ENCODE assay signal across 9 mouse cellular contexts in genomic region chr6:143152321-143152827, GRCm38 (mm10). TPM values are rescaled to one million over a fixed set of nuclear protein-coding genes. Genes with fewer than 3 reads are reported as not detected.
A peak's percentile ranks its signal among the peaks of the same experiment; 100 is the strongest.
DNase-seq lines count a peak whose midpoint lies in the region; ATAC-seq and TF ChIP-seq lines count a peak whose summit lies in the region.
"Had no signal": no experiment of that assay in that cellular context is flagged by ENCODE, and none has a peak within 500 bp of the region (broad histone marks: within the 10 kb centered on the region; RNA-seq: fewer than 3 reads in every experiment).

No protein-coding gene starts in this region.

- peak; percentile 60 to 91 for DNase-seq in adrenal gland, adult (ENCODE audit: inconsistent age in 2 of 2, low spot score in 1 of 2)
- no peak for DNase-seq in adrenal gland, postnatal 4 days (ENCODE audit: low spot score in 2 of 2)
- DNase-seq in adrenal gland, postnatal 10 days, result peak; percentile 61
- DNase-seq in kidney, adult 2 months, result peak; percentile 95
- peak; percentile 52 for DNase-seq in liver, postnatal 0 days
- no peak for DNase-seq in gastrocnemius, adult 8-10 months (ENCODE audit: low spot score in 2 of 2)
- DNase-seq in left cerebral cortex, postnatal 14 days (ENCODE audit: low spot score in 2 of 2), result no peak
- no peak for DNase-seq in left cerebral cortex, adult 11 months (ENCODE audit: low spot score)

- intact Hi-C loops in left cerebral cortex, postnatal 14 days (cut with DNase I), result no loop called here

- H3K27me3 ChIP-seq in kidney, adult 2 months (replicated peaks; ENCODE audit: control insufficient read depth, insufficient read depth, low read length), result no peaks in the 10 kb centered on the region
- H3K27me3 ChIP-seq in liver, postnatal 0 days (ENCODE audit: insufficient read depth, low read length), result no peaks in the 10 kb centered on the region
- H3K27me3 ChIP-seq: megakaryocyte, embryonic 14.5 days had no signal

- WGBS in kidney, adult 2 months, result 2% methylated on average over 9 of the region's 9 CpGs
- 64% methylated on average over 9 of the region's 9 CpGs for WGBS in liver, postnatal 0 days (ENCODE audit: insufficient replicate concordance)

- peak overlapping the region; percentile 82 for H3K27ac ChIP-seq in kidney, adult 2 months (ENCODE audit: insufficient read depth, low read depth, low read length)
- peak overlapping the region; percentile 89 for H3K27ac ChIP-seq in liver, postnatal 0 days (ENCODE audit: low read depth)

- TF ChIP-seq POLR2A in kidney, adult 2 months (IDR thresholded peaks at IDR 0.05; ENCODE audit: low read depth, low read length), result no peak

- H3K9me3 ChIP-seq in liver, postnatal 0 days (ENCODE audit: low read length), result no peaks in the 10 kb centered on the region

- 0 out of 2 replicates have a peak, but pooled peaks have one; percentile 12 for TF ChIP-seq CTCF in kidney, adult 2 months (conservative IDR thresholded peaks at IDR 0.05; ENCODE audit: insufficient read depth, insufficient read length, low read depth, low read length)
- TF ChIP-seq CTCF in liver, postnatal 0 days (IDR thresholded peaks at IDR 0.05; ENCODE audit: low read depth), result no peak

- no peak overlapping the region for H3K4me2 ChIP-seq in liver, postnatal 0 days (ENCODE audit: low read depth, low read length)

- peak; percentile 48; the same call in 1 of the 2 replicates for TF ChIP-seq EP300 in liver, postnatal 0 days (IDR thresholded peaks at IDR 0.05; ENCODE audit: low read depth)

- H3K9ac ChIP-seq in liver, postnatal 0 days (replicated peaks), result no peak overlapping the region; the same call in 1 of the 2 replicates

- no peak overlapping the region for H3K4me3 ChIP-seq in kidney, adult 2 months (ENCODE audit: insufficient read depth, low read depth, low read length)
- no peak overlapping the region for H3K4me3 ChIP-seq in liver, postnatal 0 days (ENCODE audit: low read depth, low read length)
- H3K4me3 ChIP-seq: megakaryocyte, embryonic 14.5 days had no signal

- peaks cover 37% of the 10 kb centered on the region for H3K4me1 ChIP-seq in kidney, adult 2 months (ENCODE audit: control insufficient read depth, insufficient read depth, low read length)
- peaks cover 28% of the 10 kb centered on the region for H3K4me1 ChIP-seq in liver, postnatal 0 days (ENCODE audit: insufficient read depth)

- peak; percentile 80 for ATAC-seq in liver, postnatal 0 days

- H3K36me3 ChIP-seq in kidney, adult 2 months (ENCODE audit: control insufficient read depth, insufficient read depth, low read length), result no peaks in the 10 kb centered on the region
- H3K36me3 ChIP-seq in liver, postnatal 0 days (replicated peaks; ENCODE audit: insufficient read depth, low read length), result no peaks in the 10 kb centered on the region

RNA-seq across cellular contexts. Expression of gene Etnk1, which starts 14.6 kb away (rescaled TPM):
- total RNA-seq in adrenal gland, postnatal 4 days (2021), result 100 to 1,000 TPM; 102 to 108 TPM
- 10 to 100 TPM; 79.6 to 81.5 TPM for total RNA-seq in adrenal gland, postnatal 10 days (2021)
- polyA plus RNA-seq in kidney, adult 2 months (2012; rRNA removed), result 71.5 and 71.6 TPM in 2 replicates
- 6.5 and 6.9 TPM in 2 replicates for polyA plus RNA-seq in liver, postnatal 0 days (2015; fragmentation: Nextera tagmentation; extraction: Ambion mirVana)
- total RNA-seq in gastrocnemius, adult 8-10 months (2022), result 10 to 100 TPM; 14.4 to 17.9 (median 16.1) TPM
- total RNA-seq in left cerebral cortex, postnatal 14 days (2021), result 100 to 1,000 TPM; 161 to 170 TPM

RNA-seq across cellular contexts. Expression of gene C2cd5, which starts 52.4 kb away (rescaled TPM):
- total RNA-seq in adrenal gland, postnatal 4 days (2021), result 10 to 100 TPM; 33.6 to 37.2 TPM
- 10 to 100 TPM; 19.5 to 34.9 TPM for total RNA-seq in adrenal gland, postnatal 10 days (2021)
- 13.0 and 14.1 TPM in 2 replicates for polyA plus RNA-seq in kidney, adult 2 months (2012; rRNA removed)
- polyA plus RNA-seq in liver, postnatal 0 days (2015; fragmentation: Nextera tagmentation; extraction: Ambion mirVana), result 7.2 and 7.9 TPM in 2 replicates
- total RNA-seq in gastrocnemius, adult 8-10 months (2022), result 1 to 10 TPM; 5.2 to 9.0 (median 7.5) TPM
- 10 to 100 TPM; 69.6 to 73.5 TPM for total RNA-seq in left cerebral cortex, postnatal 14 days (2021)

Comparison
In these comparisons a context has a peak if more than half of its experiments do, and no peak if none do; other contexts are left out.
1. DNase-seq: peak in adrenal gland, adult (2 of 2), adrenal gland, postnatal 10 days (single experiment), kidney, adult 2 months (single experiment) and liver, postnatal 0 days (single experiment); none in adrenal gland, postnatal 4 days (0 of 2), gastrocnemius, adult 8-10 months (0 of 2), left cerebral cortex, postnatal 14 days (0 of 2) and left cerebral cortex, adult 11 months (single experiment).
2. RNA of gene Etnk1, which starts 14.6 kb away (total RNA-seq): 161 to 170 TPM in left cerebral cortex, postnatal 14 days, 102 to 108 TPM in adrenal gland, postnatal 4 days and 79.6 to 81.5 TPM in adrenal gland, postnatal 10 days; 14.4 to 17.9 TPM in gastrocnemius, adult 8-10 months; every median in the first group is over 4 times any median in the second.